Mouse (Mus musculus): ENCODE data around the gene Zfp526.

- TF ChIP-seq CTCF (IDR thresholded peaks at IDR 0.05; ENCODE audit: control insufficient read depth, insufficient read depth, insufficient replicate concordance, low read depth, low read length) (peak; percentile 33; the same call in 1 of the 2 replicates), POLR2A (IDR thresholded peaks at IDR 0.05; ENCODE audit: control insufficient read depth, low read depth, low read length) (no peak; the same call in 1 of the 2 replicates)
Measured at GRCm38 (mm10) chr7:25238829-25239623, 17.8 kb downstream of the Zfp526 start.

Measured in testis, adult 2 months (tissue).